Mouse (Mus musculus): ENCODE data around the gene Gadl1. TPM values are rescaled to one million over a fixed set of nuclear protein-coding genes. Genes with fewer than 3 reads are reported as not detected.

Gene Gadl1
- total and polyA plus RNA-seq, 3 experiments: 0.06 to 0.08 TPM; not detected in 1

DNA sequence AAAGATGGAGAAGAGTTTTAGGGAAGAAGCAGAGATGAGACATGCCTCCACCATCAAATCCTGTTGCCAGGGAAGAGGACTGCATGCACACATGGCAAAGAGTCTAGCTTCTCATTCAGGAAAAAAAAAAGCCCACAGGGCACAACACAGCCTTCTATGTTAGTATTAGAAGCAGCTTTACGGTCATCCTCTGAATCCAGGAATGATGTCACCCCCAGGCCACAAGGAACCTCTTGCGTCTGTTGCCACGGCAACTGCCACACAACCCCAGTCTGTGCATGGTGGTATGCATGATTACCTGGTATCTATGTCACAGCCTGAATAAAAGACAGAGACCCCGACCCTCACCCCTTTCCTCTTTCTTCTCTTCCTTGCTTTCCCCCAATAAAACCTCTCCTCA lies 16.1 kb upstream of the Gadl1 start:
- no peak overlapping the region for H3K27ac ChIP-seq (ENCODE audit: control insufficient read depth, low read depth, low read length)
- no peak overlapping the region for H3K9ac ChIP-seq (ENCODE audit: control insufficient read depth, low read depth, low read length, poor library complexity, severe bottlenecking)
- no peaks in the 10 kb centered on the region for H3K9me3 ChIP-seq (replicated peaks; ENCODE audit: insufficient read depth, low read length)
- no peaks in the 10 kb centered on the region for H3K79me2 ChIP-seq (ENCODE audit: control insufficient read depth, insufficient read depth, low read length, poor library complexity)
- TF ChIP-seq EP300 (IDR thresholded peaks at IDR 0.05; ENCODE audit: low read depth in 1 of 2, low read length in 2 of 2) (no peak), GATA1 (IDR thresholded peaks at IDR 0.05; ENCODE audit: low read depth, low read length) (no peak), MYB (IDR thresholded peaks at IDR 0.05; ENCODE audit: low read depth, low read length) (no peak), ETS1 (IDR thresholded peaks at IDR 0.05; ENCODE audit: low read depth, low read length) (no peak), POLR2A (IDR thresholded peaks at IDR 0.05; ENCODE audit: control insufficient read depth in 1 of 2, insufficient read depth in 1 of 2, low read depth in 1 of 2, low read length in 2 of 2, poor library complexity in 1 of 2) (no peak), USF1 (IDR thresholded peaks at IDR 0.05; ENCODE audit: low read depth, low read length) (no peak), MXI1 (IDR thresholded peaks at IDR 0.05; ENCODE audit: low read depth, low read length) (no peak), MAZ (IDR thresholded peaks at IDR 0.05; ENCODE audit: low read depth, low read length) (no peak), NELFE (IDR thresholded peaks at IDR 0.05; ENCODE audit: low read depth, low read length) (no peak), CHD1 (IDR thresholded peaks at IDR 0.05; ENCODE audit: low read depth, low read length) (no peak), RCOR1 (IDR thresholded peaks at IDR 0.05; ENCODE audit: low read depth, low read length) (no peak), MYC (IDR thresholded peaks at IDR 0.05; ENCODE audit: low read depth, low read length) (no peak), CHD2 (IDR thresholded peaks at IDR 0.05; ENCODE audit: low read length) (no peak), TCF12 (IDR thresholded peaks at IDR 0.05; ENCODE audit: low read depth, low read length) (no peak), ZNF384 (IDR thresholded peaks at IDR 0.05; ENCODE audit: low read depth, low read length) (no peak), MAFK (IDR thresholded peaks at IDR 0.05; ENCODE audit: borderline replicate concordance, low read depth, low read length) (no peak), JUND (IDR thresholded peaks at IDR 0.05; ENCODE audit: low read depth, low read length) (no peak), SMC3 (IDR thresholded peaks at IDR 0.05; ENCODE audit: low read depth, low read length) (no peak), UBTF (IDR thresholded peaks at IDR 0.05; ENCODE audit: borderline replicate concordance, insufficient read depth, low read depth, low read length) (no peak)
- no peak overlapping the region for H3K4me3 ChIP-seq (ENCODE audit: control insufficient read depth in 1 of 2, insufficient read depth in 1 of 2, low read depth in 2 of 2, low read length in 2 of 2)
- no peaks in the 10 kb centered on the region for H3K4me1 ChIP-seq (ENCODE audit: control insufficient read depth in 1 of 2, insufficient read depth in 2 of 2, low read length in 2 of 2)
- H3K36me3 ChIP-seq (ENCODE audit: control insufficient read depth in 1 of 2, insufficient read depth in 2 of 2, low read length in 2 of 2): no peaks in the 10 kb centered on the region
- H3K27me3 ChIP-seq (ENCODE audit: control insufficient read depth in 1 of 2, insufficient read depth in 2 of 2, low read length in 2 of 2): no peaks in the 10 kb centered on the region
- DNase-seq (ENCODE audit: low read depth, low spot score): no peak

DNA sequence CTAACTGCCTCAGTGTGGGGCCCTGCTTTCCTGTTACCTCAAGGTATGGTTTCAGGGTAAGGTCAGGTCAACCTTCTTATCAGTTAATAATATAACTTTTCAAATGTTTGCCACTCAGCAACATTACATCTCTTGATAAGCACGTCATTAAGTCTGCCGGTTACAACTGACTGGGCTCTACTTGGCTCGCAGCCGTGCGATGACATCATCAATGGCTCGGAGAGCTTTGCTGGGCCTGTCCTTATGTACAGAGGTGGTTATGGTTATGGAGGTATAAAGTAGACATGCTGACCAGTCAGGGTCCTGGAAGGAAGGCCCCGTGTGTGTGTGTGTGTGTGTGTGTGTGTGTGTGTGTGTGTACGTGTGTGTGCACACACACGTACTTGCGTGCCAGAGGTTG lies 15.3 kb upstream of the Gadl1 start:
- no peak overlapping the region for H3K4me3 ChIP-seq (ENCODE audit: control insufficient read depth in 1 of 2, insufficient read depth in 1 of 2, low read depth in 2 of 2, low read length in 2 of 2)
- no peaks in the 10 kb centered on the region for H3K4me1 ChIP-seq (ENCODE audit: control insufficient read depth in 1 of 2, insufficient read depth in 2 of 2, low read length in 2 of 2)
- H3K27ac ChIP-seq (ENCODE audit: control insufficient read depth, low read depth, low read length): no peak overlapping the region
- H3K9ac ChIP-seq (ENCODE audit: control insufficient read depth, low read depth, low read length, poor library complexity, severe bottlenecking): no peak overlapping the region
- H3K27me3 ChIP-seq (ENCODE audit: control insufficient read depth in 1 of 2, insufficient read depth in 2 of 2, low read length in 2 of 2): no peaks in the 10 kb centered on the region
- no peaks in the 10 kb centered on the region for H3K9me3 ChIP-seq (replicated peaks; ENCODE audit: insufficient read depth, low read length)
- DNase-seq (ENCODE audit: low read depth, low spot score): no peak
- no peaks in the 10 kb centered on the region for H3K36me3 ChIP-seq (ENCODE audit: control insufficient read depth in 1 of 2, insufficient read depth in 2 of 2, low read length in 2 of 2)
- TF ChIP-seq UBTF (IDR thresholded peaks at IDR 0.05; ENCODE audit: borderline replicate concordance, insufficient read depth, low read depth, low read length) (no peak), CHD1 (IDR thresholded peaks at IDR 0.05; ENCODE audit: low read depth, low read length) (no peak)
- H3K79me2 ChIP-seq (ENCODE audit: control insufficient read depth, insufficient read depth, low read length, poor library complexity): no peaks in the 10 kb centered on the region
